Mouse (Mus musculus) adrenal gland, postnatal 0 days (tissue): ENCODE results near the gene Rhox2a. TPM values are rescaled to one million over a fixed set of nuclear protein-coding genes. Genes with fewer than 3 reads are reported as not detected.

ENCODE experiments used
- polyA plus RNA-seq: library from polyadenylated mRNA; unstranded; fragments of >200 nt; fragmentation: Nextera tagmentation; extraction: Ambion mirVana; gene quantifications from 2 replicates; pipeline ENCODE4 v1.2.1, GENCODE M21; 2015

The Rhox2a gene
- not detected in 2 replicates for polyA plus RNA-seq

DNA sequence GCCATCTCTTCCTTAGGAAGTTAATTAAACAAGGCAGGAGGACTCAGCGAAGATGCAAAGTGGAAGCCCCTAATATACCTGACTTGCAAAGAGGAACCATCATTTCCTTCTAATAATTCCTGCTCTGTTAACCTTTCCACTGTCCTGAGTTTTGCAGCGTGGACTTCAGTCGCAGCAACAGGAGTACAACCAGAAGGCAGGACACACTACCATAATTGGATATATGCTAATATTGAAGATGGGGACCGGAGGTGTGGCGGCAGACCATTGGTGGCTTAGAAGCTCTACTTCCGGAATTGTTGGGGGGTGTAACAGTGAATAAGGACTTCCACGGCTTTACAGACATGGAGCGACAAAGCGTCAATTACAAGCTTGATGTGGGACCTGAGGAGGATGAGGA lies at the start of gene Rhox2a:
Rhox2a (plus strand) TSS at position 301 of the 400 bp plus-strand sequence.

GRCm38 (mm10) chrX:37210941-37211340 lies 33.8 kb upstream of the Rhox2a start, which contains the start of gene Gm9:
Gm9 (minus strand) TSS chrX:37211041.

GRCm38 (mm10) chrX:37222158-37222557 lies 22.6 kb upstream of the Rhox2a start, which contains the start of gene Rhox1:
Rhox1 (minus strand) TSS chrX:37222258.

DNA sequence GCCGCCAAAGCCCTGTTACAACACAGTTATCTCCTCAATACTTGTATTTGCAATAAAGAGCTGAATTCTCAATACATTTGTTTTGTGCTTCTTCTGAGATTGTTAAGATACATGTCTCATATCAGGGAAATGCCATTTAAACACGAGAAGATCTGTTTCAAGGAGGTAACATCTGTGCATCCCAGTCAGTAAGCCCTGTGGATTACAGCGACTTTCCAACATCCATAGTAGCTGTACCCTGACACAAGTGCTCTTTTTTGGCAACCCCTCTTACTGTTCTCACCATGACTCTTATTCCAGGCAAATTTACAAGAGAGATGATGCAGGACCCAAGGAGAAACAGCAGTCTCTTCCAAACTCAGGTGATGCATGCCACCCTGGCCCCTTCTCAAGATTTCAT lies 4.8 kb downstream of the Rhox2a start, which contains the start of gene Rhox3a:
Rhox3a (plus strand) TSS at position 301 of the 400 bp plus-strand sequence.

GRCm38 (mm10) chrX:37265038-37265437 lies 20.3 kb downstream of the Rhox2a start, which contains the start of gene Rhox4a:
Rhox4a (plus strand) TSS chrX:37265338.

Other genes starting within 250 kb of the Rhox2a start
- gene Sowahd, start 196.1 kb upstream of the Rhox2a start, polyA plus RNA-seq, result 0.33 and 0.66 TPM in 2 replicates
- gene Rpl39, start 159.6 kb upstream of the Rhox2a start, polyA plus RNA-seq, result 810 and 1,409 TPM in 2 replicates
- 13.0 and 17.0 TPM in 2 replicates for gene Upf3b, start 134.7 kb upstream of the Rhox2a start, polyA plus RNA-seq
- gene Nkap, start 118.2 kb upstream of the Rhox2a start, polyA plus RNA-seq, result 11.6 and 12.9 TPM in 2 replicates
- 0.16 TPM in 1 of 2 replicates, not detected in the other for gene Akap14, start 76.1 kb upstream of the Rhox2a start, polyA plus RNA-seq
- gene Ndufa1, start 53.8 kb upstream of the Rhox2a start, polyA plus RNA-seq, result 789 and 799 TPM in 2 replicates
- gene Rnf113a1, start 53.7 kb upstream of the Rhox2a start, polyA plus RNA-seq, result 8.5 and 9.6 TPM in 2 replicates
- gene Gm9, start 33.9 kb upstream of the Rhox2a start, polyA plus RNA-seq, result not detected in 2 replicates
- not detected in 2 replicates for gene Rhox1, start 22.7 kb upstream of the Rhox2a start, polyA plus RNA-seq
- gene Rhox3a, start 4.9 kb downstream of the Rhox2a start, polyA plus RNA-seq, result not detected in 2 replicates
- gene Rhox4a, start 20.4 kb downstream of the Rhox2a start, polyA plus RNA-seq, result not detected in 2 replicates
- gene Rhox3a2, start 135.1 kb downstream of the Rhox2a start, polyA plus RNA-seq, result not detected in 2 replicates
- not detected in 2 replicates for gene Rhox4a2, start 145.9 kb downstream of the Rhox2a start, polyA plus RNA-seq
- not detected in 2 replicates for gene Rhox2b, start 167.1 kb downstream of the Rhox2a start, polyA plus RNA-seq
- gene Rhox4b, start 187.5 kb downstream of the Rhox2a start, polyA plus RNA-seq, result not detected in 2 replicates
- gene Rhox2c, start 208.7 kb downstream of the Rhox2a start, polyA plus RNA-seq, result not detected in 2 replicates
- not detected in 2 replicates for gene Rhox3c, start 213.6 kb downstream of the Rhox2a start, polyA plus RNA-seq
- gene Rhox4c, start 235.4 kb downstream of the Rhox2a start, polyA plus RNA-seq, result not detected in 2 replicates
- gene Rhox2d, start 248.5 kb downstream of the Rhox2a start, polyA plus RNA-seq, result not detected in 2 replicates